Mouse (Mus musculus) thymus, adult 2 months (tissue): ENCODE results near the gene Scrg1.

ENCODE experiments used
- CTCF ChIP-seq: fragments of 200-500 bp; IDR thresholded peaks from 2 replicates; pipeline ENCODE4 v1.5.1; 2012; ENCODE audit warnings: mild to moderate bottlenecking, control low read depth, low read length, moderate library complexity, borderline replicate concordance; ENCODE audit not compliant: control insufficient read depth, poor library complexity, insufficient read depth; ENCODE audit errors: extremely low read depth
- POLR2A ChIP-seq: fragments of 200-500 bp; IDR thresholded peaks from 2 replicates; pipeline ENCODE4 v1.6.1; 2012; ENCODE audit warnings: mild to moderate bottlenecking, low read length, control low read depth, moderate library complexity; ENCODE audit not compliant: control insufficient read depth, poor library complexity, insufficient read depth; ENCODE audit errors: extremely low read depth

- TF ChIP-seq POLR2A: no peak
- TF ChIP-seq CTCF: no peak
Measured at GRCm38 (mm10) chr8:57410473-57410863, 45.3 kb upstream of the Scrg1 start.
